Comparison of ENCODE assay signal across 36 mouse cellular contexts in the genomic region with DNA sequence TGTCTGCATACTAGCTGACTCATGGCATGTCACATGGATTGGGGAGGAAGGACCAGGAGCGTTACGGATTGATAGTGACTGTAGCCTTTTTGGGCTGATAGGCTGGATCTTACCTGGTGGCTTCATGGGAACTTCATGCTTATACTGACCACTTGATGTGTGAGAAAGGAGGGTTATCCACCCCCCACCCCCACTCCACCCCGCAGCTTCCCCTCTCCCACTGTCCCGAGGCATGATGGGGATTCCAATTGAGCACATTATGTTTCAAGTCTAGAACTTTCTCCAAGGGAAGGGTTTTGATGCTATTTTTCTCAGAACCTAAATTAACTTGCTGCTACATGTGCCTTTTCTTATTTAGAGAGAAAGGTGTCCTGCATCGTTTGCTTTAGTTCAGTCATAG. TPM values are rescaled to one million over a fixed set of nuclear protein-coding genes. Genes with fewer than 3 reads are reported as not detected.
"Had no signal": no experiment of that assay in that cellular context is flagged by ENCODE, and none has a peak within 500 bp of the region (broad histone marks: within the 10 kb centered on the region; RNA-seq: fewer than 3 reads in every experiment).

No protein-coding gene starts in this region.

- H3K4me1 ChIP-seq: heart, embryonic 10.5 days; heart, embryonic 12.5 days; heart, embryonic 13.5 days; heart, embryonic 15.5 days; hindbrain, embryonic 10.5 days; hindbrain, embryonic 12.5 days; hindbrain, embryonic 13.5 days; hindbrain, embryonic 15.5 days; kidney, embryonic 15.5 days had no signal

- H3K4me2 ChIP-seq: heart, embryonic 11.5 days; heart, embryonic 12.5 days; heart, embryonic 13.5 days; heart, embryonic 15.5 days; hindbrain, embryonic 12.5 days; hindbrain, embryonic 13.5 days; hindbrain, embryonic 14.5 days; hindbrain, embryonic 15.5 days; kidney, embryonic 15.5 days had no signal

- H3K4me3 ChIP-seq: heart, adult 2 months; heart, embryonic 10.5 days; heart, embryonic 12.5 days; heart, embryonic 13.5 days; heart, embryonic 15.5 days; hindbrain, embryonic 10.5 days; hindbrain, embryonic 12.5 days; hindbrain, embryonic 13.5 days; hindbrain, embryonic 15.5 days; kidney, embryonic 15.5 days; layer of hippocampus, adult 2 months had no signal

- DNase-seq: heart, adult 18-20 months; heart, adult 2 months; heart, postnatal 10 days; heart, postnatal 14 days; heart, postnatal 36 days; heart, postnatal 4 days; kidney, adult 11 months; kidney, adult 18-20 months; kidney, adult 2 months; kidney, adult 8-10 months; kidney, adult 9 months; kidney, postnatal 10 days; kidney, postnatal 14 days; kidney, postnatal 25 days; kidney, postnatal 36 days; kidney, postnatal 4 days; layer of hippocampus, adult 9-11 months; layer of hippocampus, postnatal 36 days had no signal

- ATAC-seq: hindbrain, embryonic 16.5 days; hindbrain, postnatal 0 days; inflammation-experienced regulatory T-cells, adult 6 months had no signal

- H3K9ac ChIP-seq: heart, embryonic 12.5 days; heart, embryonic 13.5 days; heart, embryonic 15.5 days; hindbrain, embryonic 12.5 days; hindbrain, embryonic 13.5 days; hindbrain, embryonic 14.5 days; hindbrain, embryonic 15.5 days; kidney, embryonic 15.5 days had no signal

- H3K27me3 ChIP-seq: heart, embryonic 12.5 days; heart, embryonic 13.5 days; heart, embryonic 15.5 days; hindbrain, embryonic 12.5 days; hindbrain, embryonic 13.5 days; hindbrain, embryonic 15.5 days; kidney, embryonic 15.5 days had no signal

- H3K27ac ChIP-seq: heart, adult 2 months; heart, embryonic 10.5 days; heart, embryonic 13.5 days; heart, embryonic 15.5 days; hindbrain, embryonic 10.5 days; hindbrain, embryonic 12.5 days; hindbrain, embryonic 13.5 days; hindbrain, embryonic 14.5 days; hindbrain, embryonic 15.5 days; hindbrain, postnatal 0 days; kidney, embryonic 15.5 days; kidney, postnatal 0 days; layer of hippocampus, adult 2 months had no signal

- H3K9me3 ChIP-seq: heart, embryonic 10.5 days; heart, embryonic 12.5 days; heart, embryonic 13.5 days; heart, embryonic 15.5 days; hindbrain, embryonic 10.5 days; hindbrain, embryonic 12.5 days; hindbrain, embryonic 13.5 days; hindbrain, embryonic 15.5 days; kidney, embryonic 15.5 days had no signal

RNA-seq across cellular contexts. Expression of gene 1810049J17Rik, which starts 36.7 kb away (rescaled TPM):
- polyA plus RNA-seq: heart, adult 2 months; heart, embryonic 10.5 days; heart, embryonic 11.5 days; heart, embryonic 15.5 days; hindbrain, embryonic 11.5 days; hindbrain, embryonic 13.5 days; inflammation-experienced regulatory T-cells, adult 6 months; kidney, adult 2 months; kidney, embryonic 15.5 days; large intestine, adult 2 months had no signal
